Mouse (Mus musculus) adrenal gland, adult 8-10 months (tissue): Measurements from ENCODE around the gene Gtsf1. TPM values are rescaled to one million over a fixed set of nuclear protein-coding genes. Genes with fewer than 3 reads are reported as not detected.

ENCODE experiments used
- DNase-seq: peaks from one replicate; pipeline ENCODE4 v3.0.0; 2022
- total RNA-seq, 4 experiments: library from RNA; stranded (reverse); gene quantifications; 2 replicates each; pipeline ENCODE4 v1.2.4; 2022

Gene Gtsf1
- total RNA-seq, 4 experiments from 2014 or later, result not detected

DNA sequence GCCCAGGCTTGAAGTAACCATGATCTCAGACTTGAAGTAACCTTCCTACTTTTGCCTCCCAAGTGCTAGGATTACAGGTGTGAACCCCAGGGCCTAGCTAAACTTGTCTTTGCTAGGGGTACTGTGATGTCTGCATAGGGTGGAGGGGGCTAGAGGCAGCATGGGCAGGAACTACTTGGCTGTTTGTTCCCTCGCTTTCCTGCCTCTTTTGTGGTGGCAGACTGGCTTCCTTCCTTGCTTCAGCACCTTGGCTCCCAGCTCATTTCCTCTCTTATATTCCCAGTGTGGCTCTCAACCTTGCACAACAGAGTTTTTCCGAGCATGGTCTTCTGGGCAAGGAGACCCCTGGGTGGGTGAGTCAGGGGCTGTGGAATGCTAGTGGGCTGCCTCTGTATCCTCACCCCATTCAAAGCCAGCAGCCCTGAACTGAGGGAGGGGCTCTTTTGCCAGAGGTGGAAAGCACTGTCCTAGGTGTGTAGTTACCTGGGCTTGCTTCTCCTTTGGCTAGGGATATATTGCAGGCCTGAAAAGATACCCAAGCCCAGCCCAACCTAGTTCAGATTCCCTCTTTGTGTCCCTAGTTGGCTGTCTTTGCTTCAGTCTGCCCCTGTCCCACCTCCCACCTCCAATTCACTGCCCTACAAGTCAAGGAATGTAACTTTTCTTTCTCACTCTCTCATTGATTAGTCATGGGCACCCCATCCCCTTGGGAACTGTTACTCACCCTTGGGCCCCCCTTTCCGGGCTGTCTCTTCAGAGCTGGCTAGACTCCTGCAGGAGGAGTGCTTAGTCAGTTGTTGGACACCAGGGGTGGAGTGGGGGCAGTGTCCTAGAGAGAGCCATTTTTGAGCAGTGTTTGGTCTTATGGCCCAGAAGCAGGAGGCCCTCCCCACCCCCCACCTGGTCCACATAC, 52.3 kb downstream of the Gtsf1 start:
- no peak for DNase-seq

DNA sequence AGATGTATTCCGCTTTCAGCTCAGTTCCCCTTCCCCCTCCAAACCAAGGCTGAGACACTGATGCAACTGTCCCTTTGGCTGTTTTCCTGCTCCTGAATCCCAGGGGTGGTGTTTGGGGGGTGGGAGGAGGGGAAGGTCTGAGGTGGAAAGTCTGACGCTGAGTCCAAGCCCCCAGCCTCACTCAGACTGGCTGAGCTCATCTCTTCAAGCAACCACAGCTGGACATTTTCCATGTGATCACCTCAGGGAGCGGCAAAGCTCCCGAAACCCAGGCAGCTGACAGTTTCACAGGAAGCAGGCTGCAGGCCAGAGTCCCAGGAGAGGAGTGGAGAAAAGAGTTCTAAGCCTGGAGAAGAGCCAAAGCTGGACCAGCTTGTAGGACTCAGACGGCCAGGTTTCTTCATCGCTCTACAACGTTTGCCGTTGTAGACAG, 53.4 kb downstream of the Gtsf1 start:
- no peak for DNase-seq

DNA sequence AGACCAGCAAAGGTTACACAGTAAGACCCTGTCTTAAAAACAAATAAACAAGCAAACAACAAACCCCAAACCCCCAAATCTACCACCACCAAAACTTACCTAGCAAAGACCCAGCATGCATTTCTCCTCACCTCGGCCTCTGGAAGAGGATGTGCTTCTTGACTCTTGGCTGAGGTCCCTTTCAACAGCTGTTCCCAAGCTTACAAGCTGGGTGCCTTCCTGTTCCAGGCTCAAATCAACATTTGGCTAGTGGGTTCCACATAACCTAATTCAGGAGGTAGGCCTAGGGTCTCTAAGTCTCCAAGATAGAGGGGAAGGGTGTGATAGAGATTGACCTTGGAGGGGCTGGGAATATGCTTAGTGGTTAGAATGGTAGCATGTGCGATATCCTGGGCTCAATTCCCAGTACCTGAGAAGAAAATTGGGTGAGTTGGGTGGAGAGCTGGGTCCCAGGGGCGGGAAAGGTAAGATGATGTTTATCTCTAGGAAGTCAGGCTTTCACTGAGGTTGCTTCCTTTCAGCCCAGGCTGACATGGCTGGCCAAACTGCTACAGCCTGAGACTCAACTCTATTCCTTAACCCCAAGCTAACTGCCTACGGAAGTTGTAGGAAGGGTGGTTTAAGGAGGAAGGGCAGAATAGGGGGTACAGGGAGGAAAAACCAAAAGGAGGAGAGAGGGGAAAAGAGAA, 55.0 kb downstream of the Gtsf1 start:
- DNase-seq, result no peak

DNA sequence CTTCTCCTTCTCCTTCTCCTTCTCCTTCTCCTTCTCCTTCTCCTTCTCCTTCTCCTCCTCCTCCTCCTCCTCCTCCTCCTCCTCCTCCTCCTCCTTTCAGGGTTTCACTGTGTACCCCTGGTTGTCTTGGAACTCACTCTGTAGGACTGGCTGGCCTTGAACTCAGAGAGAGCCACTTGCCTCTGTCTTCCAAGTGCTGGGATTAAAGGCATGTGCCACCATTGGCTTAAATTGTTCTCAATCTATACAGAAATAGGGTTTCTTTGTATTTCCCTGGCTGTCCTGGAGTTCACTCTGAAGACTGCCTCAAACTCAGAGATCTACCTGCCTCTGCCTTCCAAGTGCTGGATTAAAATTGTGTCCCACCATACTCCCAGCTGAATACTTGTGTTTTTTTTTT, 57.8 kb downstream of the Gtsf1 start:
- no peak for DNase-seq

DNA sequence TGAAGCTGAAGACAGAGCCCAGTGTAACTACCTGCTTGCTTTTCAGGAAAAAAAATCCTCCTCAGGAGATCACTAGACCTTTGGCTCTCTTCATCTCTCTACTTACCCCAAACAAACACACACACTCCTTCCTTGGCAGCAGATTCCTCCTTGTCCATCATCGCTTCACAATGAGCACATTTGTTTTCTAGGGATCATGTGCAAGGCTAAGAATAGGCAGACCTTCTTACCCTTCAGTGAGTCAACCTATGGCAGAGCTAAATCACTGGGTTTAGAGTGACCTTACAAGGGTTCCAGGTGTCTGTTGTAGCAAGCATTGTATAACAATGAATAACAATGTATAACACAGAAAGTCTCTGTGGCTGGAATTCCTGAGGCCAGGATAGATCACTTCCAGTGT, 58.5 kb downstream of the Gtsf1 start:
- DNase-seq, result no peak

DNA sequence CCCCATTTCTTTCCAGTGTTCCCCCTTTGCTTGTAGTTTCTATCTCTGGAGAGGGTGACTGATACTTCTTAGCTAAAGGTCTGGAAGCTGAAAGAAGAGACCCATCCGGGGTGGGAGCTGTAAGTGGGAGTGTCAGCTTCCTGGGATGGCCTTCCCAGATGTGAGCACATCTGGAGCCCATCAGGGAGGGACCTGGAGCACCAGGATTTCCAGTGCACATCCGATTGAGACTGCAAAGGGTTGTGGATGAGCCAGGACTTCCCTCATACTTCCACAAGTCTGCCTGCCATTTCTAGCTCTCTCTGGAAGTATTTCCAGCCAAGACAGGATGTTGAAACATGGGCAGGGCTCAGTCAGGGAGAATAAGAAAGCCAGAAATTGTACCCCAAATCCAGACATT, 59.1 kb downstream of the Gtsf1 start:
- DNase-seq, result no peak

DNA sequence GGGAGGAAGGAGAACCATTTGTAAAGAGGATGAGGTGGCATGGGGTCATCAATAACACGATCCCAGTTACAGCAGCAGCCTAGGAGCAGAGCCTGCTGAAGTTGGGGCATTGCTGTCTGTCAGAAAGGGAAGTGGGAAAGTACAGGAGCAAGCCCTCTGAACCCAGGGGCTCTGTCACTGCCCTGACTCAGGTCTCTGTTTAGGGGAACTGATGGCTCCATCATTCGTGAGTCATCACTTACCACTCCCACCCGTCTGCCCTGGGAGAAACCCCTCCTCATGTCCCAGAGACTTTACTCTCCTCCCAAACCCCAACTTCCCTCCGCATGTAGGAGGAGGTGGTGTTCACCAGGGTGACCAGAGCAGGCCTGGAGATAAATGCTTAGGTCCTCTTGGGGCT, 59.8 kb downstream of the Gtsf1 start:
- no peak for DNase-seq

DNA sequence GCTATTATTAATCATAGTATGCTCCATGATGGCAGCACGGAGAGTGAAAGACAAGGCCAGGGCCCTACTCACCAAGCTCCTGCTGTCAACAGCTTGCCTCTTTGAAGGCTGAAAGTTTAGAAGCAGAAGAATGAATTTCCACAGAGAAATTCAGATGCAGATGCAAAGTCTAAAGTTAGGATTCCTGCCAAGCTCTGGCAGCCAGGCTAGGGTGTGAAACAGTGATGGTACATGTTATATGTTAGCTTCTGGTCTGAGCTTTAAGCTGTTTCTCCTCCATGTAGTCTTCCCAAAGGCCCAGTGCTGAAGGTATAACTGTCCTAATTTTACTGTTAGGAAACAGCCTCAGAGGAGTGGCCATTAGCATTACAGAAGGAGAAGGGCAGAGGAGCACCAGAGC, 61.1 kb downstream of the Gtsf1 start:
- DNase-seq, result no peak

DNA sequence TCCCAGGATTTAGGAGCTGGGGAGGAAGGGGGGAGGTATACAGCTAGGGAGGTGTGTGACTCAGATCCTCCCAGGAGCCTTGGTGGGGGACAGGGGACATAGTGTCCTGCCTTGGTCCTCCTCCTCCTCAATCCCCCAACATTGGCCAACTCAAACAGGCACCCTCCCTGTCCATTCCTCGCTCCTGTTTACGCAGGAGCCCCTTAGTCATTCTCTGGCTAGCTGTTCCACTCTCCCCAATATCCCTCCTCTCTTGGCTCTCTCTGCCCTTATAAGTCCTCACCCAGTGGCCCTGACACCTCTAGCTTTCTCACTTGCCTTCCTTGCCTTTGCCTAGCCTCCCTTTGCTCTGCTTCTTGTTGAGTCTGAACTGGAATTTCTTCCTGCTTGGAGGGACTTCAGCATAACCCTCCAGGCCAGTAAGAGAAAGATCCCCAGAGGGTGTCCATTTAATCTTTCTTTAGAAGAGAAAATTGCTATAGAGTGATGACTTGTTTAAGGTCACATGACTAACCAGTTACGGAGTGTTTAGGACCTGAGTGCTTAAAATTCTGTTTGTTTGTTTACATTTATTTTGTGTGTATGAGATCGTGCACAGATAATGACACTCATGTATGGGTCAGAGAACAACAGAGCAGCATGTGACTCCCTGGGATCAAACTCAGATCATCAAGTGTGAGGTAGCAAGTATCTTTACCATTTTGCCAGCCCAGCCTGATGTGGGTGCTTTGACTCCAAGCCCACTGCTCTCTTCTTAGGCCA, 61.9 kb downstream of the Gtsf1 start:
- DNase-seq, result no peak

DNA sequence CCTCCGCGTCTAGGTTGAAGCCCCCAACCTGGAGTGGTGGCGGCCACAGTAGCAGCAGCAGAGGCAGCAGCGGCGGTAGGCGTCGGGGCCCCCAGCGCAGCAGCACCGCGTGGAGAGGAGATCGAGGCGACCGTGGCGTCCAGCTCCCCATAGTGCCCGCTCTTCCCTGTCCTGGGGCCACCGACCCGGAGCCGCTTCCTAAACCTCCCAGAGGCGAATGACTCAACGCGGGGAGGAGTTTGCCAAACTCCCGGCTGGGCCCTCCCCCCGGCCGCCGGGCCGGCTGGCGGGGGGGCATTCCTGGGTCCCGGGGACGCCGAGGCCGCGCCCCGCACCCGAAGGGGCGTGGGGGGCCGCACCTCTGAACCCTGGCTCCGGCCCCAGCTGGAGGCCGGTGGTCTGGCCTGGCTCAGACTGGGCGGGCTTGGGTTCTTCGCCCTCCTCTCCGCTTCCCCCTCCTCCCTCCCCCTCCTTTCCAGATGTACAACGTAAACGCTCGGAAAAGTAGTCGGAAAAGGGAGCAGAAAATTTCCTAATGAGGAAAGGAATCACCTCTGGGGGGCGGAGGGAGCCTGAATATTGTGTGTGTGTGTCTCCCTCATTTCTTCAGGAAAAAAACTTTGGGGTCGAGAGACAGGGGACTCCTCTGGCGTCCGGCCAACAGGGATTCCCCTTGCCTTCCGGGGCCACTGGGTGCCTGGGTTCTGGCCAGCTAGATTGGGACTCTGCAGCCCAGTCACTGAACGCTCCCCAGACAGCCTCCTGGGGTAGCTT, 63.7 kb downstream of the Gtsf1 start, which contains the start of gene Itga5:
Gene Itga5, minus strand, starts transcription at position 388 of the 774 bp plus-strand sequence.
- DNase-seq, result peak; percentile 80

DNA sequence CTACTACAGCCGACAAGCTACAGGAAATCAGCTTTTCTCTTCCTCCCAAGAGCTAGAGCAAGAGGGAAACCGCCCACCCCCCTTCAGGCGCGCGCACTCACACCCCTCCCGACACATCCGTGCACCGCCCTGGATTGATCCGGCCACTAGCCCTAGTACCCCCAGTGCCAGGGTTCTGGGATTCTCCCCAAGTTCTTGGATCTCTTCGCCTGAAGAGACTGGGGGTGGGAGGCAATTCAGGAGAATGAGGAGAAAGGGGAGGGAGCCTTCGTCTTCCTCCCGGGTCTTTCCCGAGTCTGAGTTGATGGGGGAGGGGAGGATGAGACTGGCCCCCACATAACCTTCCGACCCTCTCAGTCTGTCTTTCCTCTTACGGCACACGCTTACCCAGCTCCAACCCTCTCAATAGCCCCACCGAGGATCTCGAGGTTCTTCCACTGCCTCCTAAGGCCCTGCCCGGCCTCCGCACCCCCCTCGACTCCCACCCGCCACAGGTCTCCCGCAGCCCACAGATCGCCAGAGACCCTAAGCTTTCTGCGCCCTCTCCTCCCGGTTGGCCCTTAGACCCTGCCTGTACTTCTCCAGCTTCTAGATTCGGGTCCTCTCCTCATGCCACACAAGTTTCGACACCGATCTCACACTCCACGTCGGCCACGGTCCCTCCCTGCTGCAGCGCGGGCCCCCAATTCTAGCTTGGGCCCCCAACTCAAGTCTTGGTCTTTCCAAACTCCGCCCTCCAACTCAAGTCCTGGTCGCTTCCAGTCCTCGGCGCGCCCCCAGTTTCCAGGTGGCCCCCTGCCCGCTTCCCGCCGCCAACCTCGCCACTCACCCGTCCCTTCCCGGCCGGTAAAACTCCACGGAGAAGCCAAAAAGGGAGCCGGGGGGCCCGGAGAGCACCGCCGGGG, 64.5 kb downstream of the Gtsf1 start:
- DNase-seq, result no peak

DNA sequence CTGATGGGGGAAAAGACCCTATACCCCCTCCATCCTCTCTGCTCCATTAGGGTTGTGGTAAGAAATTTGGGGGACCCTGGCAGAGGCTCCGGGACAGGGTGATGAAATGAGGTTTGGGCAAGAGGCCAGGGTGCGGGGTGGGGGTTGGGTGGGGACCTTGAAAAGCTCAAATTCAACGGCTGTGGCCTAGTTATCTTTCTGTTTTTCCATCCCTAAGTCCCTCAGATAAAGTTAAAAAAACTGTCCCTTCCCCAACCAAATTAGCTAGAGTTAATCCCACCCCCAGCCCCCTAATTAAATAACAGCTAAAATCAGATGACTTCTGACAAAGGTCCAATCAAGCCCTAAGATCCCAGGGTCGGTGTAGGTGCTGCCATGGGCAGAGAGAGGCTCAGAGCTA, 65.5 kb downstream of the Gtsf1 start:
- no peak for DNase-seq

DNA sequence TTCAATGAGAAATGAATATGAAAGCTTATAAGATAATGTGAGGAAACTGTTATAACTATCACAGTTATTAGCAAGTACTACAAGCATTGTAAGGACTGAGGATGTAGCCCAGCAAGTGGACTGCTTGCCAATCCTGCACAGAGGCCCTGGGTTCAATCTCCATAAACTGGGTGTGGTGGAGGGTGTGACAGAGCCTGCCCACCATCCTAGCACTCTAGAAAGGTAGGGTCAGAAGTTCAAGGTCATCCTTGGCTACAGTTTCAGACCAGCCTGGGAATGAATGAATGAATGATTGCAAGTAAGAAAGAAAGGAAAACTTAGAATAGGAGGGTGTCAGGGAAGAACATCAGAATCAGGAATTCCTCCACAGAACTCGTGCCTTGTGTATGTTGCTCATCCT, 66.5 kb downstream of the Gtsf1 start:
- DNase-seq, result no peak

DNA sequence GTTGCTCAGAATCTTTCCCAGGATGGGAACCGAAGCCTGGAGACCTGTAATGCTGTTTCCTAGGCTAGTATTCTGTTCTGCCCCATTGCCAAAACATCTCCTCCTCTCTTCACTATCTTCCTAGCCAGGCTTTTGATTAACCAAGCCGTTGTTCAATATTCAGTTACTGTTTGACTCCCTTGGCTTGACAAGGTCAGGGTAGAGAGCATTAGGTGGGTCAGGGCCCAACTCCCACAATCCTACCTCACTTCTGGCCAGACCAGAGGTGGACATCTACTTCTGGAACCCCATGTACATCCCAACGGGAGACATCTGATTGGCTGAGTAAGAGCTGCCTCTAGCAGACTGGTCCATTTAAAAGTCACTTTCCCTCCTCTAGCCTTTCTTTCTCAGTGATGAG, 67.3 kb downstream of the Gtsf1 start:
- DNase-seq, result no peak

DNA sequence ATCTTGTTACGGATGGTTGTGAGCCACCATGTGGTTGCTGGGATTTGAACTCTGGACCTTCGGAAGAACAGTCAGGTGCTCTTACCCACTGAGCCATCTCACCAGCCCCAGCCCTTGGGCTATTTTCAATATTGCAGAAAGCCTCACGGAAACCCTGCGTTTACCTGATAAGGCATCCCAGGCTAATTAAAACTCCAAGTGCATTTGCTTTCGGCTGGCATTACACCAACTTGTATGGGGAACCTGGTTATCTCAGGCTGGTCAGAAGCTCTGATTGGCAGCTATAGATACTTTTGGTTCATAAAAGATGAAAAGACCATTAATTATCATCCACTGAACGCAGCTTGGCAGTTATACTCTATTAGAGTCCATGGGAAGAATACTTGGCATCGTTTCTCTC, 67.9 kb downstream of the Gtsf1 start:
- DNase-seq, result no peak

DNA sequence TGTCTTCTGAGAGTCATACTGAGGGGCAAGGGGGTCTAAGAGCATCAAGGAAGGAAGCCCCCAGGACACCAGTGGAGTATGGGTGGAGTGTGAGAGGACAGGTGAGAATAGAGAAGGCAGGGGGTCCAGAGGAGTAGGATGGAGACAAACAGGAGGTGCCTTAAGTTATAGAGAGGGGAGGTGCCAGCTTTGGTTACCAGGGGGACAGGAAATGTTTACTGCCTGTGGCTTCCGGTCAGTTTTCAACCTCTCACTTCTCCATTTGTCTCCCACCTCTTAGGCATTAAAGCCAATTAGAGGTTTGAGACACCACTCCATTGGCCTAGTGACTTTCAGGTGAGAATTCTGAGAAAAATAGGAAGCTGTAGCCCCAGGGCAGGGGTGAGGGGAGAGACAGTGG, 69.0 kb downstream of the Gtsf1 start:
- no peak for DNase-seq

DNA sequence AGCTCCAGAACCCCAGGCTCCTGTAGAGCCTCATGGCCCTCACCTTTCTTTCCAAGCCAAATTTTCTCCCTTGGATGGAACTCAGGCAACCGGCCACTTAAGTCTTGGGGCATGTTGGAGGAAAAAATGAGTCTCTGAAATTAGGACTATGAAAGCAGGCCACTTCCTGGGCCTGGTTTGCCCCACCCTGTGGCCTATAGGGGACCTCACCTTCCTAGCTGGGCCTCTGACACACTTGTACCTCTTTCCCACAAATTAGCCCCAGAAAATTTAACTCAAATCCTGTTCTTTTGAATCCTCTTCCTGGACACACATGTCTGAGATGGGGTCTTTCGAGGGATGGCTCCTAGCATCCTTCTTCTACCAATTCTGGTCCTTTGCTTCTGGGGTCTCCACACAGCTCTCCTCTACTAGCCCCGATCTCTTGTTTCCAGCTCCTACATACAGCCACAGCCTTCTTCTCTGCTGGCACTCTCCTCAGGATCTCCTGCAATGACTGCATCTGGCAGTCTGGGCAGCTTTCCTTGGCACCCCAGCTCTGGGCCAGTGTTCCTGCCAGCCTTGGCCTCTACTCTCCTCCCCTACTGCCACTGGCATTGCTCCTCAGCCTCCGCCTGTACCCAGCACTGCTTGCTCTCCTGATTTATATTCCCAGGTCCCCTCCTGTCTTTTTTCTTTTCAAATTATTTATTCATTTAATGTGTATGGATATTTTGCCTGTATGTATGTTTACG, 70.2 kb downstream of the Gtsf1 start:
- peak; percentile 70 for DNase-seq

DNA sequence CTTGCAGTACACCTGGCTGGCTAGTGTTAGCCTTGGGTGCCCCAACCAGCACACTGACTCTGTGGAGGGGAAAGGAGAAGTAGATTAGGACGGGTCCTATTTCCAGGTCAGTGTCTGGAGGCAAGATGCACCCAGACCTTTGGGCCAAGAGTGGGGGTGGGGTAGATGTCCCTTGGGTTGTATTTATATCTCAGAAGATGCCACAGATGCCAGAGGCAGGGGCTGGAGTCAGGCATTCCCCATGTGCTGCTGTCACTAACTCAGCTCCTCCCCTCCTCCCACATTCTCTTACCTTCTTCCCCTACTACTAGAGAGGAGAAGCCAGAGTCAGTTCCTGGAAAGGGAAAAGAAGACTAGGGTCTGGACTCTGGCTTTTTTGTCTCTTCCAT, 71.2 kb downstream of the Gtsf1 start:
- no peak for DNase-seq

DNA sequence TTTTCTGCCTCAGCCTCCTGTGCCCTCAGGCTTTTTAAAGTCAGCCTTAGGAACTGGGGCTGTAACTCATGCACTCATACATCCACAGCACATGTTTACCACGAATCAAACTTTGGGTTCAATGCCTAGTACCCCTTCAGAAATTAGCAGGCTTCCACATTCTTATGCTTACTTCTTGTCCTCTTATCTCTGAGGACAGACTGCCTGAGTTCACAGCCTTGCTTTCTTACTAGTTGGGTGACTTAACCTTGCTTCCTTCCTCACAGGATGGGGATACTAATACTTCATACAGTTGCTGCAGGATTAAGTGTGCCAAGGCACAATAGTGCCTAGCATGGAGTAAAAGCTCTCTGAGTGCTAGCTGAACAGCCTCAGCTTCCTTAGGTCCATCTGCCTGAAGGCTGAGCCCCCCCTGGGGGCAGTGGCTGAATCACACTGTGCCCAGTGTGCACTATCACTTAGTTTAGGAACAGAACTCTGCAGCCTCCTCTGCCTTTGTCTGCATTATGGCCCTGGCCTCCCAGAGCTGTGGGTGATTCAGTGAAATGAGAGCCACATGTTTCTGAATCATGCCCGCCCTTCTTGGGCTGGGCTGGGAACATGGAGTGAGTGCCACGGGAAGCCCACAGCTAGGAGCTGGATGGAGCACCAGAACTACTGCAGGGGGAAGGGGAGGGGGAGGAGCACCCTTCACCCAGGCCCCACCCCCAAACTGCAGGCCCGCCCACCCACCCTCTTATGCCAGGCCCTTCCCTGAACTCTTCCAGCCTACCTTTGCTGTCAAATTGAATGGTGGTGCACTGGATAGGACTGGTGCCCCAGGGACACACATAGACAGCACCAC, 71.8 kb downstream of the Gtsf1 start:
- peak; percentile 75 for DNase-seq

DNA sequence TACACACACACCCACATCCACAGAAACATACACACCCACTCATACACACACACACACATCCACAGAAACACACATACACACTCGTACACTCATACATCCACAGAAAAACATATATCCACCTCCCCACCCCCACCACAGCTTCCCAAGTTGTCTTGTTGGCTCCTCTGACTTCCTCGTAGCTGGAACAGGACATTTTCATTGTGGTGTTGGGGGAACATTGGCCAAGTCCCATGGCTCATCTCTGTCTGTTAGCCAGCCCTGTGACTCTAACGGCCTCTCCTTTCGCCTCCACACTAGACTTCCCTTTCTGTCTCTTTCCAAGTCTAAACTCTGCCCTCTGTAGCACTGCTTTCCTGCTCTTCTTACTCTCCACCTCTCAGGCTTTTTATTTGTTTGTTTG, 72.5 kb downstream of the Gtsf1 start:
- DNase-seq, result no peak
